Mouse (Mus musculus): ENCODE results near the gene Pkp4. TPM values are rescaled to one million over a fixed set of nuclear protein-coding genes. Genes with fewer than 3 reads are reported as not detected.

The Pkp4 gene
- total and polyA plus RNA-seq, 2 experiments = 38.4 to 42.7 TPM

GRCm38 (mm10) chr2:59259346-59259745, 98.7 kb downstream of the Pkp4 start:
- DNase-seq (ENCODE audit: extremely low read depth, low read depth, low spot score) = no peak
- no peak overlapping the region for H3K27ac ChIP-seq (replicated peaks; ENCODE audit: insufficient read depth, low read depth, low read length)
- H3K36me3 ChIP-seq (ENCODE audit: control insufficient read depth, insufficient read depth, low read length) = no peaks in the 10 kb centered on the region
- H3K4me1 ChIP-seq (ENCODE audit: control insufficient read depth, insufficient read depth, low read length) = no peaks in the 10 kb centered on the region
- peaks cover 16% of the 10 kb centered on the region; the same call in 1 of the 2 replicates for H3K79me2 ChIP-seq (ENCODE audit: control insufficient read depth, insufficient read depth, low read length)
- H3K4me3 ChIP-seq (ENCODE audit: insufficient read depth, low read depth, low read length) = no peak overlapping the region
- no peaks in the 10 kb centered on the region for H3K27me3 ChIP-seq (ENCODE audit: control insufficient read depth, insufficient read depth, low read length)
- H3K9ac ChIP-seq (ENCODE audit: low read depth, low read length) = no peak overlapping the region
- 96% methylated on average over 6 of the region's 6 CpGs for whole genome bisulfite sequencing
- TF ChIP-seq CTCF (IDR thresholded peaks at IDR 0.05; ENCODE audit: low read depth, low read length) = no peak
- TF ChIP-seq POLR2A (IDR thresholded peaks at IDR 0.05; ENCODE audit: extremely low read depth, insufficient read depth, low read length) = no peak

DNA sequence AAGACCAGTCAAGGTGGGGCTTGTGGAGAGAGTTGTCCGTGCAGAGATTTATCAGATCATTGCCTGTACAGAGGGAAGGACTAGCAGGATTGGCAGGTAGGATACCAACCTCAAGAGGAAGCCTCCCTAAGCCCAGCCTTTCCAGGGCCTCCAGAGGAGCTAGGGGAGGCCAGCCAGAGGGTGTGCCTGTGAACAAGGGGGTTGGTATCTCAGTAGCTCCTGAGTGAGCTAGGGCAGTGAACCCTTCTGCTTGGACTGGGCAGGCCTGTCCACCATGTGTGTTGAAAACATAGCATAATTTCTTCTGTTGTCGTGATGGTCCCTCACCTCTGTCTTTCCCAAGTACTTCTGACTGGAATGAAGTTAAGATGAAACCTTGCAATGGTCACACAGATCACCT, 100.6 kb downstream of the Pkp4 start:
- H3K36me3 ChIP-seq (ENCODE audit: control insufficient read depth, insufficient read depth, low read length) = no peaks in the 10 kb centered on the region
- TF ChIP-seq POLR2A (IDR thresholded peaks at IDR 0.05; ENCODE audit: extremely low read depth, insufficient read depth, low read length) (no peak), CTCF (IDR thresholded peaks at IDR 0.05; ENCODE audit: low read depth, low read length) (no peak)
- 85% methylated on average over 2 of the region's 2 CpGs for WGBS
- no peak overlapping the region for H3K4me3 ChIP-seq (ENCODE audit: insufficient read depth, low read depth, low read length)
- no peak overlapping the region for H3K27ac ChIP-seq (replicated peaks; ENCODE audit: insufficient read depth, low read depth, low read length)
- peaks cover 15% of the 10 kb centered on the region; the same call in 1 of the 2 replicates for H3K79me2 ChIP-seq (ENCODE audit: control insufficient read depth, insufficient read depth, low read length)
- DNase-seq (ENCODE audit: extremely low read depth, low read depth, low spot score) = no peak
- no peak overlapping the region for H3K9ac ChIP-seq (ENCODE audit: low read depth, low read length)
- no peaks in the 10 kb centered on the region for H3K27me3 ChIP-seq (ENCODE audit: control insufficient read depth, insufficient read depth, low read length)
- H3K4me1 ChIP-seq (ENCODE audit: control insufficient read depth, insufficient read depth, low read length) = no peaks in the 10 kb centered on the region

- peaks cover 4% of the 10 kb centered on the region; the same call in 1 of the 2 replicates for H3K36me3 ChIP-seq (ENCODE audit: control insufficient read depth, insufficient read depth, low read length)
- H3K79me2 ChIP-seq (ENCODE audit: control insufficient read depth, insufficient read depth, low read length) = peaks cover 16% of the 10 kb centered on the region; the same call in 1 of the 2 replicates
- H3K27me3 ChIP-seq (ENCODE audit: control insufficient read depth, insufficient read depth, low read length) = no peaks in the 10 kb centered on the region
- H3K4me1 ChIP-seq (ENCODE audit: control insufficient read depth, insufficient read depth, low read length) = no peaks in the 10 kb centered on the region
- no peak overlapping the region for H3K27ac ChIP-seq (replicated peaks; ENCODE audit: insufficient read depth, low read depth, low read length)
- WGBS = 94% methylated on average over 14 of the region's 14 CpGs
- no peak for TF ChIP-seq CTCF (IDR thresholded peaks at IDR 0.05; ENCODE audit: low read depth, low read length)
- no peak for TF ChIP-seq POLR2A (IDR thresholded peaks at IDR 0.05; ENCODE audit: extremely low read depth, insufficient read depth, low read length)
- DNase-seq (ENCODE audit: extremely low read depth, low read depth, low spot score) = no peak
- H3K9ac ChIP-seq (ENCODE audit: low read depth, low read length) = no peak overlapping the region
- no peak overlapping the region for H3K4me3 ChIP-seq (ENCODE audit: insufficient read depth, low read depth, low read length)
Observed at GRCm38 (mm10) chr2:59266428-59266827, 105.8 kb downstream of the Pkp4 start.

- Histone ChIP-seq H3K27ac (replicated peaks; ENCODE audit: insufficient read depth, low read depth, low read length) (no peak overlapping the region), H3K4me3 (ENCODE audit: insufficient read depth, low read depth, low read length) (no peak overlapping the region), H3K36me3 (ENCODE audit: control insufficient read depth, insufficient read depth, low read length) (peaks cover 2% of the 10 kb centered on the region; the same call in 1 of the 2 replicates), H3K4me1 (ENCODE audit: control insufficient read depth, insufficient read depth, low read length) (peaks cover 2% of the 10 kb centered on the region; the same call in 1 of the 2 replicates), H3K9ac (ENCODE audit: low read depth, low read length) (no peak overlapping the region), H3K79me2 (ENCODE audit: control insufficient read depth, insufficient read depth, low read length) (no peaks in the 10 kb centered on the region; the same call in 1 of the 2 replicates), H3K27me3 (ENCODE audit: control insufficient read depth, insufficient read depth, low read length) (no peaks in the 10 kb centered on the region)
- 97% methylated on average over 8 of the region's 8 CpGs for whole genome bisulfite sequencing
- TF ChIP-seq CTCF (IDR thresholded peaks at IDR 0.05; ENCODE audit: low read depth, low read length) = no peak
- no peak for TF ChIP-seq POLR2A (IDR thresholded peaks at IDR 0.05; ENCODE audit: extremely low read depth, insufficient read depth, low read length)
- DNase-seq (ENCODE audit: extremely low read depth, low read depth, low spot score) = no peak
Observed at GRCm38 (mm10) chr2:59271835-59272234, 111.2 kb downstream of the Pkp4 start.

- H3K4me1 ChIP-seq (ENCODE audit: control insufficient read depth, insufficient read depth, low read length) = peaks cover 2% of the 10 kb centered on the region; the same call in 1 of the 2 replicates
- H3K79me2 ChIP-seq (ENCODE audit: control insufficient read depth, insufficient read depth, low read length) = no peaks in the 10 kb centered on the region; the same call in 1 of the 2 replicates
- H3K27ac ChIP-seq (replicated peaks; ENCODE audit: insufficient read depth, low read depth, low read length) = no peak overlapping the region
- no peak overlapping the region for H3K9ac ChIP-seq (ENCODE audit: low read depth, low read length)
- H3K4me3 ChIP-seq (ENCODE audit: insufficient read depth, low read depth, low read length) = no peak overlapping the region
- no peak for TF ChIP-seq POLR2A (IDR thresholded peaks at IDR 0.05; ENCODE audit: extremely low read depth, insufficient read depth, low read length)
- TF ChIP-seq CTCF (IDR thresholded peaks at IDR 0.05; ENCODE audit: low read depth, low read length) = no peak
- no peak for DNase-seq (ENCODE audit: extremely low read depth, low read depth, low spot score)
- no peaks in the 10 kb centered on the region for H3K27me3 ChIP-seq (ENCODE audit: control insufficient read depth, insufficient read depth, low read length)
- H3K36me3 ChIP-seq (ENCODE audit: control insufficient read depth, insufficient read depth, low read length) = peaks cover 3% of the 10 kb centered on the region; the same call in 1 of the 2 replicates
- 80% methylated on average over 6 of the region's 6 CpGs for WGBS
Observed at GRCm38 (mm10) chr2:59272713-59273112, 112.1 kb downstream of the Pkp4 start.

- no peaks in the 10 kb centered on the region for H3K27me3 ChIP-seq (ENCODE audit: control insufficient read depth, insufficient read depth, low read length)
- H3K36me3 ChIP-seq (ENCODE audit: control insufficient read depth, insufficient read depth, low read length) = peaks cover 3% of the 10 kb centered on the region; the same call in 1 of the 2 replicates
- no peak overlapping the region for H3K9ac ChIP-seq (ENCODE audit: low read depth, low read length)
- DNase-seq (ENCODE audit: extremely low read depth, low read depth, low spot score) = no peak
- 96% methylated on average over 7 of the region's 7 CpGs for WGBS
- H3K27ac ChIP-seq (replicated peaks; ENCODE audit: insufficient read depth, low read depth, low read length) = no peak overlapping the region
- no peaks in the 10 kb centered on the region; the same call in 1 of the 2 replicates for H3K79me2 ChIP-seq (ENCODE audit: control insufficient read depth, insufficient read depth, low read length)
- no peaks in the 10 kb centered on the region for H3K4me1 ChIP-seq (ENCODE audit: control insufficient read depth, insufficient read depth, low read length)
- no peak for TF ChIP-seq POLR2A (IDR thresholded peaks at IDR 0.05; ENCODE audit: extremely low read depth, insufficient read depth, low read length)
- TF ChIP-seq CTCF (IDR thresholded peaks at IDR 0.05; ENCODE audit: low read depth, low read length) = no peak
- H3K4me3 ChIP-seq (ENCODE audit: insufficient read depth, low read depth, low read length) = no peak overlapping the region
Observed at GRCm38 (mm10) chr2:59280914-59281562, 120.4 kb downstream of the Pkp4 start.

All from liver, adult 2 months (tissue).